Mouse (Mus musculus) liver, embryonic 11.5 days (tissue): Measurements from ENCODE around the gene Gm47995. TPM values are rescaled to one million over a fixed set of nuclear protein-coding genes. Genes with fewer than 3 reads are reported as not detected.
"Not testable (repeated sequence)": the region's sequence is repeated elsewhere in the genome, so short reads cannot be mapped to it uniquely, and the experiment has no call there.

Experiments used
- ATAC-seq: fragments of 200-750 bp; cut with Nextera tagmentation; replicated peaks from 2 replicates; pipeline ENCODE4 v1.8.0; 2017; ENCODE audit warnings: moderate number of reproducible peaks, mild to moderate bottlenecking, moderate TSS enrichment, moderate library complexity; ENCODE audit not compliant: low FRiP score
- DNase-seq: peaks from one replicate; pipeline ENCODE4 v3.0.0-alpha.2; 2017; ENCODE audit warnings: low spot score
- H3K27ac ChIP-seq: fragments of 300-500 bp; sonication (generic); 2 replicates; pipeline ENCODE4 v1.5.1; 2014; ENCODE audit warnings: mild to moderate bottlenecking, low read depth, low read length, control low read depth
- H3K27me3 ChIP-seq: fragments of 300-500 bp; sonication (generic); replicated peaks from 2 replicates; pipeline ENCODE4 v1.6.1; 2014; ENCODE audit warnings: low read length, mixed read lengths; ENCODE audit not compliant: control insufficient read depth, insufficient read depth
- H3K36me3 ChIP-seq: fragments of 300-500 bp; sonication (generic); 2 replicates; pipeline ENCODE4 v1.6.1; 2014; ENCODE audit warnings: mild to moderate bottlenecking, low read length, moderate library complexity, mixed read lengths; ENCODE audit not compliant: control insufficient read depth, insufficient read depth
- H3K4me1 ChIP-seq: fragments of 300-500 bp; sonication (generic); replicated peaks from 2 replicates; pipeline ENCODE4 v1.6.1; 2014; ENCODE audit warnings: low read length, mixed read lengths; ENCODE audit not compliant: control insufficient read depth, insufficient read depth
- H3K4me2 ChIP-seq: fragments of 300-500 bp; sonication (generic); 2 replicates; pipeline ENCODE4 v1.6.1; 2014; ENCODE audit warnings: mild to moderate bottlenecking, control low read depth, moderate library complexity
- H3K4me3 ChIP-seq: fragments of 300-500 bp; sonication (generic); 2 replicates; pipeline ENCODE4 v1.5.1; 2014; ENCODE audit warnings: low read depth, low read length, control low read depth
- H3K9ac ChIP-seq: fragments of 300-500 bp; sonication (generic); 2 replicates; pipeline ENCODE4 v1.6.1; 2014; ENCODE audit warnings: low read depth, low read length, control low read depth
- H3K9me3 ChIP-seq: fragments of 300-500 bp; sonication (generic); 2 replicates; pipeline ENCODE4 v1.6.1; 2016; ENCODE audit warnings: low read length, inconsistent platforms, mixed read lengths; ENCODE audit not compliant: control insufficient read depth
- WGBS: fragments of 180-500 bp; shearing (Covaris S2); extraction: QIAGEN DNeasy Blood & Tissue Kit; methylation state at CpG from one replicate; pipeline ENCODE4 v1.1.7; 2014; 5-methylcytosine and 5-hydroxymethylcytosine counted together
- polyA plus RNA-seq: library from polyadenylated mRNA; unstranded; fragments of >200 nt; fragmentation: Nextera tagmentation; extraction: Ambion mirVana; gene quantifications from 2 replicates; pipeline ENCODE4 v1.2.1, GENCODE M21; 2014

The Gm47995 gene
- polyA plus RNA-seq, 1 experiment from 2014 or later, result 0.36 TPM

DNA sequence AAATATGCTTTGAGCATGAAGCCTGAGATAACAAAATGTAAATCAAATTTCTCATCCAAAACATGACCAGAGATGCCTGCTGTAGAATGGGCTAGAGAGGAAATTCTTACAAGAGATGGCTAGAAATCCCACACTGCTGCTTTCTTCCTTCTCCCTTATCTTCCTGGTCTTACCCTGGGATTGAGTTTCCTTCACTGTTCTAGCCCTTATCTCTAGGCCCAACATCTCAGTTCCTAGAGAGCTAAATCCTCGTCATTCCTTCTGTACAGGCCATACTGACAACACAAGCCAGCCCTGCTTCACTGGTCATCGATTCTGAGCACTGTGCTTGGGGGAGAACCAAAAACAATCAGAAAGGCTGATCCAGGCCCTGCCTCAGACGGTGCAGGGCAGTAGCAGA, 1.6 kb upstream of the Gm47995 start:
- H3K27ac ChIP-seq, DNase-seq, H3K9me3 ChIP-seq, H3K4me1 ChIP-seq, H3K27me3 ChIP-seq, H3K9ac ChIP-seq, ATAC-seq, H3K4me2 ChIP-seq, H3K36me3 ChIP-seq, H3K4me3 ChIP-seq: not testable (repeated sequence)
- 55% methylated on average over 3 of the region's 3 CpGs for WGBS

DNA sequence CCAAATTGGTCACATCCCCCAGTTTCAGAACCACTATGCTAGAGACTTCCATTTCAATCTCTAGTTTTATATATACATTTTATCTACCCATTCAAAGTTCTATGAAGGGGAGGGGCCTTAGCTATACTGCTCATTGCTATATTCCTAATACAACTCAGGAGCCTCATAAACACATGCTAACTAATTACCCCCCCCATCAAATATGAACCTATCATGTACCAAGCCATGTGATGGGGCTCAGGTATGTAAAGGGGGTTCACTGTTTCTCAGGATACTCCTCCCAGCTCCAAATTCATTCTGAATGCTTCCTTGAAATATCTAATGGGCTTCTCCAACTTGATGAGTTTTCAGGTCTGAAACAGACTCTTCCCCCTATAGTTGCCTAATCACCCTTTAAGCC, 2.4 kb downstream of the Gm47995 start:
- H3K9ac ChIP-seq, H3K27me3 ChIP-seq, H3K27ac ChIP-seq, H3K4me3 ChIP-seq, DNase-seq, H3K36me3 ChIP-seq, ATAC-seq, H3K9me3 ChIP-seq, H3K4me1 ChIP-seq, H3K4me2 ChIP-seq: not testable (repeated sequence)

DNA sequence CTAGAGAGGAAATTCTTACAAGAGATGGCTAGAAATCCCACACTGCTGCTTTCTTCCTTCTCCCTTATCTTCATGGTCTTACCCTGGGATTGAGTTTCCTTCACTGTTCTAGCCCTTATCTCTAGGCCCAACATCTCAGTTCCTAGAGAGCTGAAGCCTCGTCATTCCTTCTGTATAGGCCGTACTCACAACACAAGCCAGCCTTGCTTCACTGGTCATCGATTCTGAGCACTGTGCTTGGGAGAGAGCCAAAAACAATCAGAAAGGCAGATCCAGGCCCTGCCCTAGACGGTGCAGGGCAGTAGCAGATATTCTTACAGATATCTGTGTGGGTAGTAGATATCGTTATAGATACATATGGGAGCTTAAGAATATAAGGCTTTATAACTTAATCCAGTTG, 4.5 kb downstream of the Gm47995 start:
- H3K27ac ChIP-seq, DNase-seq, H3K4me1 ChIP-seq, H3K27me3 ChIP-seq, H3K9me3 ChIP-seq, H3K4me2 ChIP-seq, H3K9ac ChIP-seq, H3K4me3 ChIP-seq, H3K36me3 ChIP-seq: not testable (repeated sequence)
- peak; percentile 71 for ATAC-seq
- 51% methylated on average over 3 of the region's 5 CpGs for WGBS

DNA sequence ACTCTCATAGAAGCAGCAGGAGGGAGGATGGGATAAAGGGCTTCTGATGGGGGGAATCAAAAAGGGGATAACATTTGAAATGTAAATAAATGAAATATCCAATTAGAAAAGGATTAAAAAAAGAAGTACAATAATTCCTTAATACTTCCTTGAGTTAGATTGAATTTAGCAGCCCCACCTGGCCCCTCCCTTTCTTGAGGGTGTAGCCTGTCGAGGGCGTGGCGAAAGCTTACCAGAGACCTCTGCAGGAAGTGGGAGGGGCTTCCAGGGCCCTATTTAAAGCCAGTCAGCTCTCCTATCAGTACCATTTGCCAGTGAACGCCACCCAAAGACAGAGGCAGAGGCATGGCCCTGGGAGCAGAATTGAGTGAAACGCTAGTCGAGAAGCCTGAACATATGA, 5.6 kb downstream of the Gm47995 start, which contains the start of gene 3110040M04Rik:
Gene 3110040M04Rik, plus strand, starts transcription at position 304 of the 400 bp plus-strand sequence.
- not testable (repeated sequence) for ATAC-seq
- WGBS, result no CpG with 5 or more reads among the region's 6 CpGs

GRCm38 (mm10) chr1:151208493-151208892, 10.2 kb downstream of the Gm47995 start:
- not testable (repeated sequence) for H3K9ac ChIP-seq, DNase-seq, H3K9me3 ChIP-seq, H3K4me1 ChIP-seq, H3K27ac ChIP-seq, H3K4me2 ChIP-seq, H3K27me3 ChIP-seq, H3K36me3 ChIP-seq, H3K4me3 ChIP-seq
- WGBS, result 61% methylated on average over 3 of the region's 5 CpGs
- peak; percentile 68 for ATAC-seq

More for the DNA sequence above, 5.6 kb downstream of the Gm47995 start, which contains the start of gene 3110040M04Rik:
- not testable (repeated sequence) for H3K27ac ChIP-seq, DNase-seq, H3K4me2 ChIP-seq, H3K36me3 ChIP-seq, H3K27me3 ChIP-seq, H3K4me1 ChIP-seq, H3K9me3 ChIP-seq, H3K4me3 ChIP-seq, H3K9ac ChIP-seq

- H3K4me3 ChIP-seq, H3K27me3 ChIP-seq, H3K4me1 ChIP-seq, H3K9ac ChIP-seq, DNase-seq, H3K36me3 ChIP-seq, H3K9me3 ChIP-seq, H3K4me2 ChIP-seq, H3K27ac ChIP-seq: not testable (repeated sequence)
- peak; percentile 27; the same call in 1 of the 2 replicates for ATAC-seq
These were observed 10.7 kb downstream of the Gm47995 start for GRCm38 (mm10) chr1:151208944-151209343.

DNA sequence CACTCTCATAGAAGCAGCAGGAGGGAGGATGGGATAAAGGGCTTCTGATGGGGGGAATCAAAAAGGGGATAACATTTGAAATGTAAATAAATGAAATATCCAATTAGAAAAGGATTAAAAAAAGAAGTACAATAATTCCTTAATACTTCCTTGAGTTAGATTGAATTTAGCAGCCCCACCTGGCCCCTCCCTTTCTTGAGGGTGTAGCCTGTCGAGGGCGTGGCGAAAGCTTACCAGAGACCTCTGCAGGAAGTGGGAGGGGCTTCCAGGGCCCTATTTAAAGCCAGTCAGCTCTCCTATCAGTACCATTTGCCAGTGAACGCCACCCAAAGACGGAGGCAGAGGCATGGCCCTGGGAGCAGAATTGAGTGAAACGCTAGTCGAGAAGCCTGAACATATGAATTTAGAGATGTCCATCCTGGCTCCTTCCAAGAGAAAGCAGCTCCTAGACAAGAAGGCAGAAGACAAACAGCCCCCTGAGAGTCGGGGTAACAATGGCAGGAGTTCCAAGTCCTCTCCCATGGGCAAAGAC, 11.6 kb downstream of the Gm47995 start, which contains the start of gene Gm47996:
Gene Gm47996, plus strand, starts transcription at position 308 of the 532 bp plus-strand sequence.
- not testable (repeated sequence) for H3K9ac ChIP-seq, H3K9me3 ChIP-seq, DNase-seq, ATAC-seq, H3K36me3 ChIP-seq, H3K4me1 ChIP-seq, H3K27me3 ChIP-seq, H3K4me3 ChIP-seq, H3K27ac ChIP-seq, H3K4me2 ChIP-seq
- WGBS, result 61% methylated on average over 4 of the region's 8 CpGs

GRCm38 (mm10) chr1:151211666-151212065, 13.4 kb downstream of the Gm47995 start:
- not testable (repeated sequence) for H3K27me3 ChIP-seq, DNase-seq, H3K27ac ChIP-seq, H3K9me3 ChIP-seq, H3K36me3 ChIP-seq, H3K9ac ChIP-seq, H3K4me3 ChIP-seq, H3K4me2 ChIP-seq, ATAC-seq, H3K4me1 ChIP-seq
- 54% methylated on average over 5 of the region's 5 CpGs for WGBS

- no peak for DNase-seq
- no peaks in the 10 kb centered on the region for H3K9me3 ChIP-seq
- H3K27ac ChIP-seq, result no peak overlapping the region
- 60% methylated on average over 2 of the region's 2 CpGs for WGBS
- no peaks in the 10 kb centered on the region for H3K27me3 ChIP-seq
- peaks cover 7% of the 10 kb centered on the region; the same call in 1 of the 2 replicates for H3K4me1 ChIP-seq
- ATAC-seq, result no peak
- no peak overlapping the region for H3K9ac ChIP-seq
- H3K4me3 ChIP-seq, result no peak overlapping the region
- H3K4me2 ChIP-seq, result no peak overlapping the region
- no peaks in the 10 kb centered on the region for H3K36me3 ChIP-seq
These were observed 16.6 kb downstream of the Gm47995 start for GRCm38 (mm10) chr1:151214862-151215261.
